Mouse (Mus musculus) stomach, postnatal 0 days (tissue): ENCODE measurements around the gene Arl5a.

Source experiments
- CTCF ChIP-seq: IDR thresholded peaks from 2 replicates; pipeline ENCODE4 v1.5.1; 2016; ENCODE audit warnings: antibody characterized with exemption, low read depth, mild to moderate bottlenecking, moderate library complexity
- EP300 ChIP-seq: optimal IDR thresholded peaks from 2 replicates; pipeline ENCODE3; 2016; ENCODE audit warnings: antibody characterized with exemption

DNA sequence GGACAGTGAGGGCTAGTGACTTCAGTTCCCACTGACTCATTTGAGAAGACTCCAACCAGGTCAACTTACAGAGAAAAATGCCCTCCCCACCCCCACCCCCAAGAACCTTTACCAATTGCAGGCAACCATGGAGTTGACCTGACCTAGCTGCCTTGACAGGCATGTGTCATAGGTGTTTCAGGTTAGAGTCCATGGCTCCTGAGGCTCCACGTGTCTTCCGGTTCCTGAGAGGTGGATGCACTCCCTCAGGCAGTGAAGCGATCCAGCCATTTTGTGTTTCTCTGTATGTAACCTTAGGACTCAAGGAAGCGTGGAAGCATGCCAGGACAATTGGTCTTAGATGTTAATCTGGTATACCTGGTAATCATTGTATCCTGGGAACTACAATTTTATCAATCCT lies 13.7 kb upstream of the Arl5a start:
- no peak for TF ChIP-seq CTCF
- TF ChIP-seq EP300: no peak
